Mouse (Mus musculus): ENCODE results near the gene S100z. TPM values are rescaled to one million over a fixed set of nuclear protein-coding genes. Genes with fewer than 3 reads are reported as not detected.
A peak's percentile ranks its signal among the peaks of the same experiment; 100 is the strongest.

The S100z gene
- total RNA-seq (2021) = not detected in 2 replicates
- long read RNA-seq, experiment 1 = 0 reads
- long read RNA-seq, experiment 2 = 0 reads

GRCm38 (mm10) chr13:95478671-95479413, at the start of gene S100z:
S100z (minus strand) TSS chr13:95478721.
- DNase-seq = no peak

GRCm38 (mm10) chr13:95524674-95525491, 46.4 kb upstream of the S100z start, which contains the start of gene F2rl1:
F2rl1 (minus strand) TSS chr13:95525227.
- DNase-seq = peak; percentile 45

GRCm38 (mm10) chr13:95524424-95524673, 45.8 kb upstream of the S100z start:
- no peak for DNase-seq

GRCm38 (mm10) chr13:95523659-95524423, 45.3 kb upstream of the S100z start:
- DNase-seq = peak; percentile 65

GRCm38 (mm10) chr13:95522176-95522575, 43.7 kb upstream of the S100z start:
- no peak for DNase-seq

GRCm38 (mm10) chr13:95521029-95521428, 42.5 kb upstream of the S100z start:
- DNase-seq = no peak

- DNase-seq = no peak
Observed at GRCm38 (mm10) chr13:95514756-95515155, 36.2 kb upstream of the S100z start.

GRCm38 (mm10) chr13:95510054-95510453, 31.5 kb upstream of the S100z start:
- DNase-seq = no peak

- DNase-seq = no peak
Observed at GRCm38 (mm10) chr13:95503279-95503917, 24.9 kb upstream of the S100z start.

GRCm38 (mm10) chr13:95496601-95497000, 18.1 kb upstream of the S100z start:
- no peak for DNase-seq

GRCm38 (mm10) chr13:95494812-95495211, 16.3 kb upstream of the S100z start:
- DNase-seq = no peak

- peak; percentile 58 for DNase-seq
Observed at GRCm38 (mm10) chr13:95493296-95493695, 14.8 kb upstream of the S100z start.

GRCm38 (mm10) chr13:95491327-95491726, 12.8 kb upstream of the S100z start:
- no peak for DNase-seq

GRCm38 (mm10) chr13:95484664-95485063, 6.1 kb upstream of the S100z start:
- no peak for DNase-seq

GRCm38 (mm10) chr13:95481428-95481827, 2.9 kb upstream of the S100z start:
- DNase-seq = peak; percentile 78

- DNase-seq = no peak
Observed at GRCm38 (mm10) chr13:95477173-95477572, 1.3 kb downstream of the S100z start.

GRCm38 (mm10) chr13:95475124-95475523, 3.4 kb downstream of the S100z start:
- no peak for DNase-seq

- no peak for DNase-seq
Observed at GRCm38 (mm10) chr13:95474294-95474693, 4.2 kb downstream of the S100z start.

- DNase-seq = peak; percentile 37
Observed at GRCm38 (mm10) chr13:95470970-95471369, 7.6 kb downstream of the S100z start.

GRCm38 (mm10) chr13:95451529-95451928, 27.0 kb downstream of the S100z start:
- DNase-seq = no peak

- DNase-seq = peak; percentile 55
Observed at GRCm38 (mm10) chr13:95450636-95451210, 27.8 kb downstream of the S100z start.

- DNase-seq = no peak
Observed at GRCm38 (mm10) chr13:95449730-95450129, 28.8 kb downstream of the S100z start.

Measured in adrenal gland, postnatal 14 days (tissue).